Mouse (Mus musculus) embryo, embryonic 11 days (tissue): ENCODE data around the gene Ctnnbl1.
A peak's percentile ranks its signal among the peaks of the same experiment; 100 is the strongest.

Experiments
- DNase-seq: peaks from one replicate; pipeline ENCODE4 v3.0.0-alpha.2; 2015

Ctnnbl1 gene

GRCm38 (mm10) chr2:157887275-157888025 is 150.2 kb downstream of the Ctnnbl1 start:
- DNase-seq: peak; percentile 59

GRCm38 (mm10) chr2:157891166-157891565 is 154.0 kb downstream of the Ctnnbl1 start:
- DNase-seq: no peak

GRCm38 (mm10) chr2:157897131-157897530 is 159.9 kb downstream of the Ctnnbl1 start:
- no peak for DNase-seq

- DNase-seq: peak; percentile 95
These were observed 176.0 kb downstream of the Ctnnbl1 start for GRCm38 (mm10) chr2:157913204-157913636.

GRCm38 (mm10) chr2:157913705-157914104 is 176.5 kb downstream of the Ctnnbl1 start:
- no peak for DNase-seq

- peak; percentile 82 for DNase-seq
These were observed 177.0 kb downstream of the Ctnnbl1 start, which contains the start of gene Vstm2l for GRCm38 (mm10) chr2:157914105-157914764. TSS of gene Vstm2l (plus strand) at chr2:157914653.

- no peak for DNase-seq
These were observed 177.8 kb downstream of the Ctnnbl1 start for GRCm38 (mm10) chr2:157914889-157915517.

- DNase-seq: no peak
These were observed 181.3 kb downstream of the Ctnnbl1 start for GRCm38 (mm10) chr2:157918529-157918928.

GRCm38 (mm10) chr2:157921551-157921950 is 184.3 kb downstream of the Ctnnbl1 start:
- no peak for DNase-seq

- peak; percentile 44 for DNase-seq
These were observed 186.2 kb downstream of the Ctnnbl1 start for GRCm38 (mm10) chr2:157923406-157923805.

GRCm38 (mm10) chr2:157924504-157924903 is 187.3 kb downstream of the Ctnnbl1 start:
- DNase-seq: no peak

- no peak for DNase-seq
These were observed 189.3 kb downstream of the Ctnnbl1 start for GRCm38 (mm10) chr2:157926502-157926901.

GRCm38 (mm10) chr2:157926927-157927326 is 189.7 kb downstream of the Ctnnbl1 start:
- DNase-seq: no peak

- no peak for DNase-seq
These were observed 190.2 kb downstream of the Ctnnbl1 start for GRCm38 (mm10) chr2:157927397-157927796.

GRCm38 (mm10) chr2:157927815-157928214 is 190.6 kb downstream of the Ctnnbl1 start:
- DNase-seq: no peak

- no peak for DNase-seq
These were observed 195.5 kb downstream of the Ctnnbl1 start for GRCm38 (mm10) chr2:157932655-157933054.

- no peak for DNase-seq
These were observed 198.4 kb downstream of the Ctnnbl1 start for GRCm38 (mm10) chr2:157935444-157936171.

- DNase-seq: no peak
These were observed 199.5 kb downstream of the Ctnnbl1 start for GRCm38 (mm10) chr2:157936676-157937075.

GRCm38 (mm10) chr2:157940586-157941185 is 203.5 kb downstream of the Ctnnbl1 start:
- peak; percentile 33 for DNase-seq
